Mouse (Mus musculus) hematopoietic stem cell, adult 5-6 weeks (primary cell): ENCODE data around the gene Ahnak. TPM values are rescaled to one million over a fixed set of nuclear protein-coding genes. Genes with fewer than 3 reads are reported as not detected.
A peak's percentile ranks its signal among the peaks of the same experiment; 100 is the strongest.
"Not testable (repeated sequence)": the region's sequence is repeated elsewhere in the genome, so short reads cannot be mapped to it uniquely, and the experiment has no call there.

Experiments
- ATAC-seq, 2 experiments: fragments of 125-278 bp in 1 of 2; replicated peaks in 1 of 2; 2 replicates each; pipeline ENCODE4 v1.8.0; 2016 to 2017; ENCODE audit warnings: inconsistent platforms in 2 of 2, mild to moderate bottlenecking in 2 of 2, moderate number of reproducible peaks in 2 of 2, low read depth in 1 of 2, moderate TSS enrichment in 1 of 2; ENCODE audit not compliant: low FRiP score in 2 of 2, poor library complexity in 2 of 2, severe bottlenecking in 2 of 2, insufficient read depth in 1 of 2, low TSS enrichment in 1 of 2
- total RNA-seq: library from RNA; stranded (forward); fragments of 172-1452, 232-1000 nt; gene quantifications from 2 replicates; pipeline ENCODE4 v1.2.3, GENCODE M21; 2017

Gene Ahnak
- total RNA-seq, 1 experiment from 2014 or later, result 28.0 TPM

DNA sequence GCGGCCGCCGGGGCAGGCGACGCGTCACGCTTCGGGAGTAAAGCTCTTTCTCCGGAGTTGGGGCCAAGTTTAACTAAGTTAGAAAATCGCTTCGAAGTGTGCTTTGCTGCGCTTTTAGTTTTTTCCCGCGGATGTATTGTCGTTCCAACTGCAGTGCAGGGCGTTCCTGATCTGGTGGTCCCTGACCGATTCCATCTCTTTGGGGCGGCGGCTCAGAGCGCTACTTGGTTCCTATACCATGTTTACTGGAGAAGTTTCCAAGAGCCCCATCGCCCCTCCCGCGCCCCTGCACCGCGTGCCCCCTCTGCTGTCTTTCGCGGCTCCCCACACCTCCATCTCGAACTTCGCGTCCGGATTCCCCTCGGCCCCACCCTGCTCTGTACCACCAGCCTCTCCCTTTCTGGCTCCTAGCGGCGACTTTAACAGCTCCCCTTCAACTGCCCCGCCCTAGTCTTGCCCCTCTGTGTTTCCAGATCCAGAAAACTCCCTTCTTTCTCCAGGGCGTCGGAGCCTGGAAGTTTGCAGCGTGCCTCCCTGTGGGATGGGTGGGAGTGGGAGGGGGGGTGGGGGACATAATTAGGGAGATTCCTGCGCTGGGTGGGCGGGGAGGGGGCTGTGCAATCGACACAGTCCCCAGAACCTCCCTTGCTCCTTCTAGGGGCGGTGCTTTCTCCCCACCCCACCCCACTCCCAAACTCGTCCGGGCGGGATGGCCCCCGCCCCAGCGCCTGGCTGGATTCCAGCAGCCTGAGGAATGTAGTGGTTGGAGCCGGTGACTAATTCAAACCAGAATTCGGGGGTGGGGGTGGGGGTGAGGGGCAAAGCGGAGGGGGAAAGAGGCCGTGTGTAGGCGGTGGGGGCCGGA lies 715 bp downstream of the Ahnak start:
- ATAC-seq, result peak; percentile 50 to 51; a peak in 3 of 4 replicates

GRCm38 (mm10) chr19:8990432-8991102 lies 1.5 kb downstream of the Ahnak start:
- ATAC-seq, result no peak

DNA sequence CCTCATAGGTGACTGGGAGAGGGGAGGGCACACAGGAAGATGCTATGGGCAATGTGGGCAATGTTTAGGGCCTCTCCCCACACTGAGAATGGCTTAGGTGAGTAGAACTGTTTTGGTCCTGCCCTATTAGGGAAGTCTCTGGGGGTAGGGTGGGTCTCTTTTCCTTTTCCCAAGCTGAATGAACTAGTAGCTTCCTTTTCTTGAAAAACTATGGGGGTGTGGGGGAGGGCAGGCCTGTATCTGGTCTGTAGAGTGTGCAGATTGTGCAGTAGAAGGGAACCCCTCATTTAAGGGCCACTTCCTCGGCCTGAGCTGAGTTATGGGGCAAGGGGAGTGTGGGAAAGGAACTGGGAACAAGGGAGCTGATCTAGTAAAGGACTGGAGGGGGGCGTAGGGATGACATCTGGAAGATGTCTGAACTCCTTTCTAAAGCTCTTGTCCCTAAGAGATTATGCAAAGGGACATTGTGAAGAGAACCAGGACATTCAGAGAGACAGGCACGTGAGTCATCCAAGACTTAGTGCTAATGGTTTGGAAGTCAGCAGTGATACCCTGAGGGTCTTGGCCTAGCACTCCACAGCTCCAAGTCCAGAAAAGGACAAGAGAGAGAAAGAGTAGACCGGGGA lies 2.3 kb downstream of the Ahnak start:
- no peak for ATAC-seq

DNA sequence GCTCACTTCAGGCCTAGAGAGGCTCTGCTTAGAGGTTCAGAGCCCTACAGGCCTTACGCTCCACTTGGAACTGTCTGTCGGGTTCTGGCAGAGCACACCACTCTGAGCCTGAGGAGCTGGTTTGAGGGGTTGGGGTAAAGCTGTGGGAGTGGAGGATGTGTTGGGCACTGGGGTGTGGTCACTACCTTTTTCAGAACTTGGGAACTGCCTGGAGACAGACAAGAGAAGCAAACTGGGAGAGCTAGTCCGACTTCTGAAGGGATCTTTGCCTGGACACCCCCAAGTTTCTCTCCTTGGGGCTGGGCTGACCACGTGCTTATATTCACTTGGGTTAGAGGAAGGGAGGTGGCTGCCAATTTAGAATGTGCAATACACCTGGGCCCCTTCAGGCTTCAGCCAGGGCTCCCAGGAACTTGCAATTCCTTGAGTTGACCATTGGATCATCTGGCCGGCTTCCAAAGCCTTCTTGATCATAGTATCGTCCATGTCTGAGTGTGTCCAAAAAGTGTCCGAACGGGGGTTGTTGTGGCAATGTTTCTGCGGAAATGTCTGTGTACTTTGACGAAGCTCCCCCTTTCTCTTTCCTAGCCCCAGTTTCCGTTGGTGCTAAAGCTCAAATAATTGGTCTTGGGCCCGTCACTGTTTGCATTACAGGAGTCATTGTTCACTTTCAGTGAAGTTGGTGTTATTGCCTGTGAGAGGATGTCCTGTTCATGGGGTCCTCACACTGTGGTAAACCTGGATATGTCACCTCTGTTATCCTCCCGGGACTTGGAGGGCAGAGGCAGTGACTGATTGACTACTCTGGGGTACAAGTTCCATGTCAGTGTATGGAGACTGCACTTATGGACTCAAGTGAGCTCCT lies 3.0 kb downstream of the Ahnak start:
- ATAC-seq, result no peak

DNA sequence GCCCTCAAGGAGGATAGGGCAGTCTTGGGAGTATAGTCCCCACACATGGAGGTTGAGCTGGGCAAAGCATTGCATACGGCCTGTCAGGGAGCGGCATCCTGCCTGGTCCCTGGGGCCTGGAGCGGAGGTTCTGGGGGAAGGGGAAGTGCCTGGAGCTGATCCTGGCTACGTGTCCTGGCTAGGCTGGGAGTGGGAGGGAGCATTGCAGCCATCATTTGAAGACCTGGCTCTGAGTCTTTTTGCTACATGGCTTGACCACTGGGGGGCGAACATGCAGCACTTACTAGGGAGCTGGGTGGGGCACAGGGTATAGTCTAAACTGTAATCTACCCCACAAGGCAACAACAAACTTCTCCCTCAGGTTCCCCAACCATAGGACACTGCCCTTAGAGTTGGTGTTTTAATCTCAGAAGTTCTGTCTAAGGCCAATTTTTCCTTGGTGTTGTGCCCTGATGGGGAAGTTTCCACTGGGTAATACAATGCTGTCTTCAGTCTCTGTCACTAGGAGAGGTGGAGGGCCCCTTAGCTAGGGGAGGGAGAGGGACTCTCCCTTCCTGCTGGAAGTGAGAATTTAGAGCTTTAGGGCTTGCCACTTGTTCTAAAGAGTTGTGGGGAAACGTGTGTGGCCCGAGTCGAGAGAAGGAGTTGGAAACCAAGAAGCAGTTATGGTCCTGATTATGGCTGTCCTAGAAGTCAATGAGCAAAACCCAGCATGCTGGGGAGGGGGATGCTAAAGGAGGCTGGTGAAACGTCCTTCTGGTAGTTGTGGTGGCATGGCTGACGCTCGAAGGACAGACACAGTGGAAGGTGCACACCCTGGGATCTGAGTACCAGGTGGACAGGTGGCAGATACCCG lies 3.9 kb downstream of the Ahnak start:
- peak; percentile 51 to 63 for ATAC-seq

- ATAC-seq, result no peak
Measured at GRCm38 (mm10) chr19:8993625-8993912, 4.5 kb downstream of the Ahnak start.

DNA sequence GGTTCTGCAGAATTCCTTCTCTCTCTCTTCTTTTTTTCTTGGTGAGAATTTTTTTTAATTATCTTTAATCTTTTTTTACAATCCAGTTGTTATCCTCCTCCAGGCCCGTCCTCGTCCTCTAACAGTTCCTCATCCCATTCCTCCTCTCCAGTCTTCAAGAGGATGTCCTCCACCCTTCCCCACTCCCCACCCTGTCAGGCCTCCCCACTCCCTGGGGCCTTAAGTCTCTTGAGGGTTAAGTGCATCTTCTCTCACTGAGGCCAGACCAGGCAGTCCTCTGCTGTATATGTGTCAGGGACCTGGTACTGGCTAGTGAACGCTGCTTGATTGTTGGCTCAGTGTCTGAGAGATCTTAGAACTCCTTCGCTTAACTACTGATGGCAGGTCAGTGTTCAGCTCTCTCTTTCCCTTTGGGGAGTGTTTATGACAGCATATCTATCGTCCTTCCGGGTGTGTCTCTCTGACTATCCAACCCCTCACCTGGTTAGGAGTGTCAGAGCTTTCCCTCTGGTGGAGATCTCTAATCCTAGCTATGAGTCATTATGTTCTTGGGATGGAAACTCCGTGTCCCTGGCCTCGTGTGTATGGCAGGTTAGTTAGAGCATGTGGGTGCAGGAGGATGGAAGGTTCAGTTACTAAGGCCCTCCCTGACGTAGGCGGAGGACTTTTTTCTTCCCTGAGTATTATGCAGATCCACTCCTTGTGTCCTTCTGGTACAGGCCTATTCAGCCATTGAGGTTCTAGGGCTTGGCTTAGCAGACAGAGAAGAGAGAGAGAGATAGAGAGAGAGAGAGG lies 5.9 kb downstream of the Ahnak start:
- ATAC-seq, result no peak

GRCm38 (mm10) chr19:8996601-8997000 lies 7.5 kb downstream of the Ahnak start:
- no peak for ATAC-seq

DNA sequence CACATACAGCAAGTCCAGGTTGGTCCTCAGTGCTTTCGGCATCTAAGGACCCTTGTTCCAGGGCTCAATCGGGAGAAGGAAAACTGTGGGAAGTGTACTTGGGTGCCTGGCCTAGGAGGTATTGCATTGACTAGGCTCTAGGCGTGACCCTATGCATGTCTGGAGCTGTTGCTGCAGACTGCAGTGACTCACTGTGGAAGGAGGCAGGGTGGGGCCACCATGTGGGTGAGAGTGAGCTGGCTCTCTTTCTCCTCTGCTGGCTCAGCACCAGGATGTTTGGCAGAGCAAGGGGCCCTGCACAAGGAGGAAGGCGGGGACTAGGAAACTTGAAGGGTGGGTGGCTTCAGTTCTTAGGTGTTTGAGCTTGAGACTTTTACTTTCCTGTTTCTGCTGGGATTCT lies 8.5 kb downstream of the Ahnak start:
- peak; percentile 94 to 96 for ATAC-seq

DNA sequence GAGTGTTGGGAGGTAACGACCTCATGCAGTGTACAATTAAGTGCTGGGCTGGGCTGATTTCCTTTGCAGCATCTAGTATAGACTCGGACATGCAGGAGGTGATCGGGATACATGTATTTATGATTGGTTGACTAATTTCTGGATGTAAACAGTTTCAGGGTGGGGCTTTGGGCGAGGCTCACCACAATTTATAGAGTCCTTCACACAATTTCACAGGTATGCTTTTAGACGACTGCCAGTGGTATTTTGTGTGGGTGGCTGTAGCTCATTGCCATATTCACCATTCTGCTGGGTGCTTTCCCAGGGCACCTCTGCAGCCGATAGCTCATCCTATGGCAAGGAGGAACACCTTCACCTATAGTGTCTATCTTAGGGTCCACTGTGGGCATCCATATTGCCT lies 9.5 kb downstream of the Ahnak start:
- no peak for ATAC-seq

GRCm38 (mm10) chr19:8999223-8999622 lies 10.1 kb downstream of the Ahnak start:
- no peak for ATAC-seq

- not testable (repeated sequence) for ATAC-seq
Measured at GRCm38 (mm10) chr19:9006915-9007314, 17.8 kb downstream of the Ahnak start.

- no peak for ATAC-seq
Measured at GRCm38 (mm10) chr19:9019298-9019697, 30.2 kb downstream of the Ahnak start.

DNA sequence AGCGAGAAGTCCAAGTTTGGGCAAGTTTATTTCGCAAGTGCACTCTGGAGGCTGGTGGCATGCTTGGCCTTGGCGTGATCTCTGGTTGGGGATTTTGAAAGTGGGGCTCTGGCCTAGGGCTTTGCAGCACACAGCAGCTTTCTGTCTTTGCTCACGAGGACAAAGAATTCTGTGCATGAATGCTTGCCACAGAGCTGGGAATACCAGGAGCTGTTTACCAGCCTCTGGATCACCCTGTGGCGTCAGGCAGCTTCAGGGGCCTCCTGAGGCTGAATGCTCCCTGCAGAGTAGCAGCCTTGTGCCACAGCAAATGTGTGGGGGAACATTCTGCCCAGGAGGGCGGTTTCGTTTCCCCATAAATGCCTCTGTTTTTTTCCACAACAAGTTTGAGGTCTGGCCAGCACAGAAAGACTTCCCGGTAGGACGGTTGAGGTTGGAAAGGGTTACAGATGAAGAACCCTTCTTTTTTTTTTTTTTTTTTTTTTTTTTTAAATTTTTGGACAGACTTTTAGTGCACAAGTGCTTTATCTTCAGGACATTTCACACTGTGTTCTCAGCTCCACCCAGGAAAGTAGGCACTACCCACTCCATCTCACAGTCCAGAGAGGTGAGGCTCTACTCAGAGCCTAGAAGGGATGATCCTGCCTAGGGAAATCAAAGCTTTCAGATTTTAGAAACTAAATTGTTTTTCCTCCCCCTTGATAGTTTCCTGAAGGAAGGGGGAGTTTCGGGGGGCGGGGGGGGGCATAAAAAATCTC lies 34.1 kb downstream of the Ahnak start:
- peak; percentile 74 to 79 for ATAC-seq

- no peak for ATAC-seq
Measured at GRCm38 (mm10) chr19:9025562-9026257, 36.6 kb downstream of the Ahnak start.
